Mouse (Mus musculus): ENCODE measurements around the gene Gpr176. TPM values are rescaled to one million over a fixed set of nuclear protein-coding genes. Genes with fewer than 3 reads are reported as not detected.

The Gpr176 gene
- total RNA-seq, 2 experiments from 2014 or later = 11.2 to 13.3 TPM

- no peak for DNase-seq
- intact Hi-C loops (cut with DNase I) = loop anchor here (5.0 to 10.0 kb wide), 4 partner anchors 47 to 794 kb away; partner anchors contain the start of gene Thbs1
Observed at GRCm38 (mm10) chr2:118248966-118249365, 124.3 kb downstream of the Gpr176 start.

GRCm38 (mm10) chr2:118248016-118248415 lies 125.2 kb downstream of the Gpr176 start:
- intact Hi-C loops (cut with DNase I) = loop anchor here (5.0 to 10.0 kb wide), 4 partner anchors 46 to 793 kb away; partner anchors contain the start of gene Thbs1
- DNase-seq = no peak

GRCm38 (mm10) chr2:118245914-118246313 lies 127.3 kb downstream of the Gpr176 start:
- DNase-seq = peak; percentile 85
- intact Hi-C loops (cut with DNase I) = loop anchor here (5.0 to 10.0 kb wide), 4 partner anchors 44 to 791 kb away; partner anchors contain the start of gene Thbs1

DNA sequence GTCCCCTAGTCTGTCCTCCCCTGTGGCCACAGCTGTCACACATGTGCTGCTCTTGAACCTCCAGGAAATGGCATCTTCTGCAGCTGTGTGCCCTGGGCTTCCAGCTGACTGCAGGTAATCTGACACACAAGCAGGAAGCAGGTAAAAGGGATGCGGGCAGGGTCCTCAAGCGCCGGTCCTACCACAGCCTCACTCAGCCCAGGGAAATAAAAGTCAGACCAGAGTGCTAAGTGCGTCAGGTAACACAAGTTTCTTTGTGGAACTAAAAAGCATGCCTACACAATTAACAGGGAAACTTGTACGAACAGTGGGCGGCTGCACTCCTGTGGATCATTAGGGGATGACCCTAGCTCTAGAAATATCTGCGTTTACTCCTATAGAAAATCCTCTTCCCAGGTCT lies 137.0 kb downstream of the Gpr176 start:
- no peak for DNase-seq
- intact Hi-C loops (cut with DNase I) = no loop called here

DNA sequence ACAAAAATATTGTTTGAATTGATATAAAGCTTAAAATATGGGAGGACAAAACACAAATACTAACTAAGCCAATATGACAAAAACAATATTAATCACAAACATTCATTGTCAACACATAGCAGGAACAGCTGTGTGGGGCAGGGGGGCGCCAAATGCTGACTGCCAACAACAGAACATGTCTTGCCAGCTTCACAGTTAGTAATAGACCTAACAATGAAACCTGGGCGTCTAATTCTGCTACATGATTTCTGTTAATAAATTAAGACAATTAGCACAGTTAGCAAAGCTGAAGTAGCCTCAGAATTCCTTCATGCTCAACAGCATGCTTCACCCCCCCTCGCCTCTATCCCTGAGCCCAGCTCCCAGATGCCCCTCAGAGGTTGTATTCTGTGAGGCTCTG lies 137.6 kb downstream of the Gpr176 start:
- DNase-seq = peak; percentile 39

GRCm38 (mm10) chr2:118230544-118230943 lies 142.7 kb downstream of the Gpr176 start:
- intact Hi-C loops (cut with DNase I) = no loop called here
- no peak for DNase-seq

More for the DNA sequence above, 137.6 kb downstream of the Gpr176 start:
- intact Hi-C loops (cut with DNase I) = no loop called here

DNA sequence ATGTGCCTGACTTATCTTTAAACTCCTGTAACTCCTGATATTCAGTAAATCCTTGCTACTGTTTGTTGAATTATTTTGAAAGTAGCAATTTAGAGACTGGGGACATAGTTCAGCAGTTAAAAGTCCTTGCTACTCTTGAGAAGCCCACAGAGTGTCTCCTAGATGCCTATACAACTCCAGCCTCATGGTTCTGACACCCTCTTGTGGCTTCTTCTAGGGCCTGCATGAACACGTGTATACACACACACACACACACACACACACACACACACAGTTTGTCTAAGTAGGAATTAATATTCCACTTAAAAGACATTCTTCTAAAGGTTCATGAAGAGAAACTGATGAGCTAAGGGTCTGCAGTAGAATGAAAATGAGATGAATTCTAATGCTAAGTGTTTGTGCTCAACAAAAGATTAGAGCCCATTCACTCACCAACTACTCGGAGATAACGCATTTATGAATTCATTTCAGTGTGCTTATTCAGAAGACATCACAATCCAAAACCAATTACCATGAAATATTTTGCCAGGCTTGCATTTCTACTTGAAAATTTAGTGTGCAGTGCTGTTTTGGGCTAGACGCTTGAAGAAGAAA lies 144.6 kb downstream of the Gpr176 start:
- no peak for DNase-seq

More for the DNA sequence above, 144.6 kb downstream of the Gpr176 start:
- intact Hi-C loops (cut with DNase I) = no loop called here

Small RNAs within 50 kb of the gene (microRNA-seq; reads per million reads assigned to microRNA genes)
- gene Gm22800 = not detected

Other genes starting within 250 kb of the Gpr176 start
- 1 to 10 TPM; 4.2 to 5.3 TPM for gene Fsip1, start 116.5 kb downstream of the Gpr176 start, total RNA-seq (2021)
- gene Eif2ak4, start 15.2 kb upstream of the Gpr176 start, total RNA-seq (2021) = 10 to 100 TPM; 23.1 to 26.7 TPM
- 100 to 1,000 TPM; 159 to 170 TPM for gene Srp14, start 106.3 kb upstream of the Gpr176 start, total RNA-seq (2021)
- gene Bmf, start 176.3 kb upstream of the Gpr176 start, total RNA-seq (2021) = 1 to 10 TPM; 5.7 to 6.0 TPM
- gene Bub1b, start 224.8 kb upstream of the Gpr176 start, total RNA-seq (2021) = 1 to 10 TPM; 5.7 to 5.9 TPM